Mouse (Mus musculus): Measurements from ENCODE around the gene AL607142.1.

Gene AL607142.1

DNA sequence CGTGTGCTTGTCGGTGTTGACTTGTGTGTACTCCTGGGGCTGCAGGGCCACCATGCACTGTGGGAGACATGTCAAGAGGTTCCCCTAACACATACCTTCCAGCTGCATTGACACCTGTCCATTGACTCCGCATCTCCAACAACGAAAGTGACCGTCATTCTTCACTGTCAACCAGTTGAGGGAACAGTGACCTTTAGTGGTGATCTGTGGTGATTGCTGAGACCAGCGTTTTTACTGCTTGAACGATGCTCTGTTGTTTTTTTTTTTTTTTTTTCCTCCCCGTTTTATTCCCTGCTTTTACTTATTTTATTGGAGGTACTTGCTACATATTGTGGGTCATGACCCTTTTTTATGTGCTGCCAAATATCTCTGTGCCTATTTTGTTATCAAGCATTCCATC is 7.3 kb upstream of the AL607142.1 start:
- no peak for DNase-seq (ENCODE audit: low read depth, low spot score)

GRCm38 (mm10) chr4:120058157-120058556 is 6.6 kb upstream of the AL607142.1 start:
- DNase-seq (ENCODE audit: low read depth, low spot score), result no peak

- DNase-seq (ENCODE audit: low read depth, low spot score), result no peak
These were observed 6.0 kb upstream of the AL607142.1 start for GRCm38 (mm10) chr4:120058794-120059193.

GRCm38 (mm10) chr4:120061727-120062126 is 3.1 kb upstream of the AL607142.1 start:
- DNase-seq (ENCODE audit: low read depth, low spot score), result no peak

DNA sequence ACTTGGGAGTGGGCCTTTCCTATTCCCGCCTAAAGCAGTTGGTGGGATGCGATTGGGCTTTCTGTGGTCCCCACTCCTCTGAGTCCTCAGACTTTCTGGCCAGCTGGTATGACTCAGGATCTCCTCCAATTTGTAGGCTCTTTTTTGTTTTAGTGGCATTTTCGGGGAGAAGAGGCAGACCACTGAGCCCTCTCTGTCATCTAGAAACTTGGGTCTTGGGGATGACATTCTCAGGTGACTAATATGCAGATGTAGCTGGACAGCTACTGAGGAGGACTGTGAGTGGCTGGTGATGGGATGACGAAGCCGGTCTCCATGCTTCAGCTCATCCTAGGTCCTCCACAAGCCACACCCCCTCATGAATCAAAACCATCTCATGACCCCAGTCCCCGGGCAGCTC is 2.6 kb upstream of the AL607142.1 start:
- DNase-seq (ENCODE audit: low read depth, low spot score), result no peak

DNA sequence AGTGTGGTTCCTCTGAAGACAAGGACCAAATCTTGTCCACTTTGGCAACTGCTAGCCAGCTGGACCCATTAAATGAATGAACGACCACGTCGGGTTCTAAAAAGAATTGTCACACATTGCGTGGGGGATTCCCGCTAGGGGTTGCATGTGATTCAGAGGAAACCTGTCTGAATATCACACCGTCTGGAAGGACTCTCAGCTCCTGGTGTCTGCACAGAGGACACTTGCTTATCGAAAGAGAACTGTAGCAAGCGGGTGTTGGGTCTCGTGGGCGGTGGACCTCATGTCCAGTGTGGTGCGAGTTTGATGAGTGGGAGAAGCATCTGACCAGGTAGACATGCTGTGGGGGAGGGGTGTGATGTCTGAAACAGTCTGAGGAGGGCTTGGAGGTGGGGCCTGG is 2.0 kb upstream of the AL607142.1 start:
- DNase-seq (ENCODE audit: low read depth, low spot score), result no peak

DNA sequence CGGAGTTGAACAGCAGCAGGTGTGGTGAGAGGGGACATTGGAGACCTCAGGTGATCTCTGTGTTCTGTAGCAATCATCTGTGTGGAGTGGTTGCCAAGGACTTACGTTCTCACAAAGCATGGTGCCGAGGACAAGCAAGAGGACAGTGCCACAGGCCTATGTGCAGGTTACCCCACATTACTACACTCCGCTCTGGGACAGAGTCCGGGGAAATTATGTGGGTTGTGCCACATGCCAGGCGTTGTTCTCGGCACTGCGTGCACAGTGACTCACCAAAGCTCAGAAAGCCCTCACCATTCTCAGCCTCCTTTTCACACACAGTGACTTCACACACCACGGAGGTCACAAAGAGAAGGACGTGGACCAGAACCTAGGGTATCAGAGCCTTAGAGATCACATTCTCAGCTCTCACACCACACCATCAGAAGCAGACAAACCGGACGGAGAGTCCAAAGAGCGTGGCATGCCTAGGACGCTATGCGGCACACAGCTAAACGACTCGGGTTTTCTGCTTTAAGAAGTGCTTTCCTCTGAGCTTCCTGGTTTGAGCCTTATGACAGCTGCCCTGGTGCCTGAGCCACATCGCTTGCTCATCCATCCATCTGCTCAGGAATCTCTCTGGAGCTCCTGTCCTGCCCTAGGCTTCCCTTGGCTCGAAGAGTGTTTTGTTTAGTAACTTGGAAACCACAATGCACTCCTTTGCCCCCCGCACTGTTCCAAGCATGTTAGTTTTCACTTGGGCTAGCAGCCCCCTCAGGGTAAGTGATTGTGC is 1.3 kb upstream of the AL607142.1 start:
- no peak for DNase-seq (ENCODE audit: low read depth, low spot score)

DNA sequence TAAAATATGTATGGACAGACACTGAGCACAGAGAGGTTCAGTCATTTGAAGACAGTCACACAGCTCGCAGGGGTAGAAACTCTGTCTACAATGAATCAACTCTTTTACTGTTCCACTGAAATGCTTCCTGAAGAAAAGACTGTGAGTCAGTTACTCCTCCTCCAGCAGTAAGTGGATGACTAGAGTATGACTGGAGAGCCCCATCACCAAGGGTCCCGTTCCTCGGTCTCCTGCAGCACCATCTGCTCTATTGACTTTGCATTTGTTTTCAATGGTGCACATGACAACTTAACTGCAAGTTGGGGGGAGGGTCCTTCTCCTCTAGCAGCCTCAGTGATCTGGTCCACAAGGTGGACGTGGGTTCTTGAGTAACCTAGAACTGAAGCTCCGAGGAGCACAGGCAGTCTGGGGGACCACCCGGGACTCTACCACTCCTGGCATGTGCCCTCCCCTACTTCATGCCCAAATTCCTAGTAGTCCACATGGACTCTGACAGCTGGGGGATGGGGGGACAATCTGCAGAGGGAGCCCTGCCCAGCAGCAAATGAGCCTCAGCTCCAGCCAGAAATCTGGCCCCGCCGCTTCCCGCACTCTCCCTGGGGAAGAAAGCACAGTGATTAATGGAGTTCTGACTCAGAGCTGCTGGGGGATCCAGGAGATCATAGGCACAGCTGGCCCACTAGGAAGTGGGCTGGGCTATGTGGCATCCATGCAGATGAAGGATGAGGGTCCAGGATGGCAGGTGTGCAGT is 2.2 kb downstream of the AL607142.1 start:
- no peak for DNase-seq (ENCODE audit: low read depth, low spot score)

GRCm38 (mm10) chr4:120067592-120068235 is 2.9 kb downstream of the AL607142.1 start:
- DNase-seq (ENCODE audit: low read depth, low spot score), result no peak

GRCm38 (mm10) chr4:120068883-120069581 is 4.2 kb downstream of the AL607142.1 start:
- no peak for DNase-seq (ENCODE audit: low read depth, low spot score)

GRCm38 (mm10) chr4:120069582-120069980 is 4.8 kb downstream of the AL607142.1 start:
- DNase-seq (ENCODE audit: low read depth, low spot score), result no peak

GRCm38 (mm10) chr4:120071411-120071810 is 6.6 kb downstream of the AL607142.1 start:
- DNase-seq (ENCODE audit: low read depth, low spot score), result no peak

DNA sequence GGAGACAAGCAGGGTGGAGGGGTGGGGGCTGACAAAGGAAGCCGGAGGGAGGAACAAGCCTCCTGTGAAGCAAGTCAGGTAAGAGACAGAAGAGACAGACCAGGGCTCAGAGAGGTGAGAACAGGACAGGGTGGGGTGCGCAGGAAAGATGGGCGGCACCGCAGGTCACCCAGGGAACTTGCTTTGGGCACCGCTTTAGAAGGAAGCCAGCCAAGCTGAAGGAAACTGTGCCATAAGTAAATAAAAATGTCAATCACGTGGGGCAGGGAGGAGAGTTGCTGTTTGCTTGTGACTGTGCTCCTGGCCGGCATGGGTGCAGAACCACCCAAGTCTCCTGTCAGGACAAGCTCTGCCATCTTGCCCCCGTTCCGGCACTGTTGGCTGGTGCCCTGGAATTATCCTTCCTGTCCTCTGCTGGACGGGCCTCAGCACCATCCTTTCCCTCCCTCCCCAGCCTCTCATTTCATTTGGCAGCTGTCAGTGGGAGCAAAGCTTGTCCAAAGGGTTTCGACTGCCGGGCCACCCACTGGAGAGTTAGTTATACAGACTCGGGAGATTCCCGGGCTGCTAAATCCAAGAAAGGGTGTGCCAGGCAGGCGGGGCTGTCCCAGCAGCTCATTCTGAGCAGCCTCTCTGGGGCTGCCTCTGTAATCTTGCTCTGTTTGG is 7.2 kb downstream of the AL607142.1 start:
- no peak for DNase-seq (ENCODE audit: low read depth, low spot score)

- DNase-seq (ENCODE audit: low read depth, low spot score), result no peak
These were observed 9.3 kb downstream of the AL607142.1 start for GRCm38 (mm10) chr4:120074061-120074460.

DNA sequence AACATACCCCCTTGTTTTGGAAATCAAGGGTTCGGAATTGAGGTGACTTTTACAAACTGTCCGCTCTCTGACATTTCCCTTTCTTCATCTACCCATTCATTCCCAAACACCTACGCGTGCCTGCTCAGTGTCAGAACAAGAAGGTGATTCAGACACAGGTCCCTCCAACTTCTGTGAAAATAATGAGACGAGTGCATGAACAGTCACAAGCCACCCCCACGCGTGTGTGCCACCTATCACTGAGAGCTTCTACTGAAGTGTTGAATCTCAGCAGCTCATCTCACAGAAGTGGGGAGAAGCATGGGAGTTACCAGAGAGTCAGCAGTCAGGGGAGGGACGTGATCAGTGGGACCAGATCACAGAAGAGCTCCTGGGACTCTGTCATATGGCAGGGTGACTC is 12.5 kb downstream of the AL607142.1 start:
- no peak for DNase-seq (ENCODE audit: low read depth, low spot score)

DNA sequence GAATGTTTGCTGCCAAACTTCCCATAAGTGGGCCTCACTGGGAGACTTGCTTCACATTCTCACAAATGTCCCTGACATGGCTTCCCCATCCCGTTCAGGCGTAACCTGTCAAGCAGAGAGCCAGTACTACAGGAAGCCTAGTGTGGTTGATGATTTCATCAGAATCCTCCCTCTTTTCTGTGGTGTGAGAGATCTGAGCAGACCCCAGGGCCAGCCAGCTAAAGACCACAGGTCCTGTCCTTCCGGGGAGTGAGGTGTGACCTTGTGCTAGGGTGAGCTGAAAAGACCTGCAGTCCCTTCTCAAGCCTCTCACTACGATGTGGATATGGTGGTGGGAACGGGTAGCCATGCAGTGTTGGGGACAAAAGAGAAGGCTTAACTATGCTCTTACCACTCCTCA is 17.7 kb downstream of the AL607142.1 start:
- no peak for DNase-seq (ENCODE audit: low read depth, low spot score)

- no peak for DNase-seq (ENCODE audit: low read depth, low spot score)
These were observed 18.9 kb downstream of the AL607142.1 start for GRCm38 (mm10) chr4:120083700-120084099.

DNA sequence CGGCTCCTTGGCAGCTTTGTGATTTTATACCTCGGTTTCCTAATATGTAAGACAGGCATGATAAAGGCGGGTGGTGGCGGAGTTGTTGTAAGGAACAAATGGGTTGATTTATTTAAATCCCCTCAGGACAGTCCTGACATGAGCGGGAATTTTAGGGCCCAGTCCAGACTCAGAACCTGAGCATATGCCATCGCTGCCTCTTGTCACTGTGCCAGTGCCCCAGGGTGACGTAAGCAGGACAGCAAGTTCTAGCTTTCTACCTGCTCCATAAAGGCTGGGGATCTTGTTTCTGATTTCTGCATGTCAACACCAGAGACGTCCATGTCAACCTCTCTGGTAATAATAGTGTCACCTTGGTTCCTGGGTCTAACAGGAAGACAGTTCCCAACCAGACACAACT is 24.7 kb downstream of the AL607142.1 start:
- DNase-seq (ENCODE audit: low read depth, low spot score), result no peak

DNA sequence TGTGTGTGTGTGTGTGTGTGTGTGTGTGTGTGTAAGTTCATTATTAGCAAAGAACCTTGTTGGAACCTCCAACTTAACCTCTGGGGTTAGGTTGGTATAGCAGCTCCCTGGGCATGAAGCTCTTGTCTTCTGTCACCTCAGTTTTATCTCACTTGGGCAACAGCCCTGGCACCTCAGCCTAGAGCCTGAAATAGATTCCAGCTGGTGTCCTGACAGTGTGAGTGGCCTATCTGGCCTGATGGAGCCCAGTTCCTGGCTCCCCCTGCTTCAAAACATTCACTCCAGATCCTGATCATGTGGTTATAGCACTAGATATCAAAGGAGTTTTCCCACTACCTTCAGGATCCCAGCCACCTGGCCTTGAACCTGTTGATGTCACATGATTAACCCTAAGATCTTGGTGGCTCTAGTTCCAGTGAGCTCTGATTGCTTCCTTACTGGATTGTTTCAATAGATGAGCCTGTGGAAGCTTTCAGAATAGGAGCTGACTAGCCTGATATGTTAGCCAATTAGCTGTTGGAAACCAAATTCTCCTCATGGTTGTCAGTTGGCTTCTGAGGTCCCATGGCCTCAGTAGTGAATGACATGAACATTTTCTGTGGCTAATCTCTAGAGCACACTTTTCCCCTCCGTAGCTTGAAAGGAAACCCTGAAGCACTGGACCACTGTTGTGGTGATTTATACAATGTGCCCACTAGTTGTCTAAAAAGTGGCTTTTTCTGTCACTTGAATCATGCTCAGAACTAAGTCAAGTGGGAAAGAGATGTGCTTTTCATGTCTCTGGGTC is 27.4 kb downstream of the AL607142.1 start:
- no peak for DNase-seq (ENCODE audit: low read depth, low spot score)

- DNase-seq (ENCODE audit: low read depth, low spot score), result no peak
These were observed 32.1 kb downstream of the AL607142.1 start for GRCm38 (mm10) chr4:120096935-120097334.

GRCm38 (mm10) chr4:120101186-120101585 is 36.4 kb downstream of the AL607142.1 start:
- no peak for DNase-seq (ENCODE audit: low read depth, low spot score)

Data from A20 (cell line).